Mouse (Mus musculus): ENCODE data around the gene Smim6. TPM values are rescaled to one million over a fixed set of nuclear protein-coding genes. Genes with fewer than 3 reads are reported as not detected.

Smim6 gene
- total and polyA plus RNA-seq, 3 experiments: 1.2 to 3.8 TPM; not detected in 1

GRCm38 (mm10) chr11:115939690-115940329 is 28.0 kb downstream of the Smim6 start:
- H3K36me3 ChIP-seq (ENCODE audit: control insufficient read depth in 1 of 2, insufficient read depth in 2 of 2, low read length in 2 of 2): peaks cover 0 to 6% of the 10 kb centered on the region in 2 experiments; a peak in 2 of 4 replicates
- TF ChIP-seq RAD21 (IDR thresholded peaks at IDR 0.05; ENCODE audit: low read depth, low read length) (peak; percentile 89), POLR2AphosphoS5 (IDR thresholded peaks at IDR 0.05; ENCODE audit: borderline replicate concordance, low read depth, low read length) (no peak), ETS1 (IDR thresholded peaks at IDR 0.05; ENCODE audit: low read depth, low read length) (no peak), ZMIZ1 (IDR thresholded peaks at IDR 0.05; ENCODE audit: low read depth, low read length) (no peak), NELFE (IDR thresholded peaks at IDR 0.05; ENCODE audit: low read depth, low read length) (no peak), SIN3A (IDR thresholded peaks at IDR 0.05; ENCODE audit: low read length) (peak; percentile 71), ZC3H11A (IDR thresholded peaks at IDR 0.05; ENCODE audit: low read depth, low read length) (peak; percentile 86), SMC3 (IDR thresholded peaks at IDR 0.05; ENCODE audit: low read depth, low read length) (peak; percentile 93), HCFC1 (IDR thresholded peaks at IDR 0.05; ENCODE audit: low read depth, low read length) (0 out of 2 replicates have a peak, but pooled peaks have one; percentile 14), MYB (IDR thresholded peaks at IDR 0.05; ENCODE audit: low read depth, low read length) (no peak), ELF1 (IDR thresholded peaks at IDR 0.05; ENCODE audit: low read depth, low read length) (0 out of 2 replicates have a peak, but pooled peaks have one; percentile 15), JUND (IDR thresholded peaks at IDR 0.05; ENCODE audit: low read depth, low read length) (0 out of 2 replicates have a peak, but pooled peaks have one; percentile 17), TBP (IDR thresholded peaks at IDR 0.05; ENCODE audit: low read depth, low read length) (no peak), MAFK (IDR thresholded peaks at IDR 0.05; ENCODE audit: borderline replicate concordance, low read depth, low read length) (no peak), GATA1 (IDR thresholded peaks at IDR 0.05; ENCODE audit: low read depth, low read length) (0 out of 2 replicates have a peak, but pooled peaks have one; percentile 9), MYC (IDR thresholded peaks at IDR 0.05; ENCODE audit: low read depth, low read length) (no peak), MAZ (IDR thresholded peaks at IDR 0.05; ENCODE audit: low read depth, low read length) (peak; percentile 35; the same call in 1 of the 2 replicates), CHD2 (IDR thresholded peaks at IDR 0.05; ENCODE audit: low read length) (no peak), E2F4 (IDR thresholded peaks at IDR 0.05; ENCODE audit: borderline replicate concordance, low read depth, low read length) (no peak), CHD1 (IDR thresholded peaks at IDR 0.05; ENCODE audit: low read depth, low read length) (no peak), CTCF (IDR thresholded peaks at IDR 0.05 in 2 of 3, conservative IDR thresholded peaks at IDR 0.05 in 1 of 3; ENCODE audit: control insufficient read depth in 1 of 3, insufficient read depth in 1 of 3, low read depth in 2 of 3, low read length in 3 of 3, poor library complexity in 1 of 3, severe bottlenecking in 1 of 3) (peak; percentile 48 to 98 (median 90)), USF2 (IDR thresholded peaks at IDR 0.05; ENCODE audit: borderline replicate concordance in 1 of 2, insufficient read depth in 1 of 2, low read depth in 1 of 2, low read length in 2 of 2) (no peak)
- H3K79me2 ChIP-seq (ENCODE audit: control insufficient read depth, insufficient read depth, low read length, poor library complexity): peaks cover 7% of the 10 kb centered on the region
- H3K27me3 ChIP-seq (ENCODE audit: control insufficient read depth in 1 of 2, insufficient read depth in 2 of 2, low read length in 2 of 2): no peaks in the 10 kb centered on the region
- H3K4me3 ChIP-seq (ENCODE audit: control insufficient read depth in 1 of 2, insufficient read depth in 1 of 2, low read depth in 2 of 2, low read length in 2 of 2): no peak overlapping the region
- H3K9me3 ChIP-seq (replicated peaks; ENCODE audit: insufficient read depth, low read length): no peaks in the 10 kb centered on the region
- no peak overlapping the region for H3K27ac ChIP-seq (ENCODE audit: control insufficient read depth, low read depth, low read length)
- peaks cover 0 to under 1% of the 10 kb centered on the region in 2 experiments; a peak in 1 of 4 replicates for H3K4me1 ChIP-seq (ENCODE audit: control insufficient read depth in 1 of 2, insufficient read depth in 2 of 2, low read length in 2 of 2)
- H3K9ac ChIP-seq (ENCODE audit: control insufficient read depth, low read depth, low read length, poor library complexity, severe bottlenecking): no peak overlapping the region
- DNase-seq (ENCODE audit: low read depth, low spot score): peak; percentile 89

Data from MEL (cell line).